Comparison of ENCODE assay signal across 22 mouse cellular contexts in genomic region chr7:118845141-118845540, GRCm38 (mm10). TPM values are rescaled to one million over a fixed set of nuclear protein-coding genes. Genes with fewer than 3 reads are reported as not detected.
DNase-seq lines count a peak whose midpoint lies in the region; ATAC-seq and TF ChIP-seq lines count a peak whose summit lies in the region.
"Had no signal": no experiment of that assay in that cellular context is flagged by ENCODE, and none has a peak within 500 bp of the region (broad histone marks: within the 10 kb centered on the region; RNA-seq: fewer than 3 reads in every experiment).

No protein-coding gene starts in this region.

- H3K4me1 ChIP-seq in liver, embryonic 16.5 days (ENCODE audit: control insufficient read depth, low read depth, low read length) = peaks cover 4% of the 10 kb centered on the region
- H3K4me1 ChIP-seq in liver, embryonic 11.5 days (replicated peaks; ENCODE audit: control insufficient read depth, insufficient read depth, low read length) = peaks cover 4% of the 10 kb centered on the region
- peaks cover 5% of the 10 kb centered on the region; the same call in 1 of the 2 replicates for H3K4me1 ChIP-seq in lung, adult 2 months (ENCODE audit: control insufficient read depth, insufficient read depth, low read length)
- H3K4me1 ChIP-seq: forebrain, embryonic 10.5 days; hindbrain, embryonic 10.5 days had no signal

- ATAC-seq in liver, embryonic 16.5 days (ENCODE audit: low read depth) = peak; percentile 37; the same call in 1 of the 2 replicates
- no peak for ATAC-seq in liver, embryonic 11.5 days (replicated peaks; ENCODE audit: low FRiP score)
- ATAC-seq: activated CD4-positive, CD25-positive, alpha-beta regulatory T cell, adult 4 months; forebrain, embryonic 13.5 days; forebrain, embryonic 16.5 days; hindbrain, embryonic 16.5 days had no signal

- TF ChIP-seq CTCF in lung, adult 2 months (IDR thresholded peaks at IDR 0.05; ENCODE audit: insufficient read depth, low read length) = no peak

- no peaks in the 10 kb centered on the region for H3K9me3 ChIP-seq in liver, embryonic 16.5 days (replicated peaks; ENCODE audit: control insufficient read depth, low read length)
- no peaks in the 10 kb centered on the region for H3K9me3 ChIP-seq in liver, embryonic 11.5 days (ENCODE audit: control insufficient read depth, low read length)
- H3K9me3 ChIP-seq: forebrain, embryonic 10.5 days; forebrain, embryonic 13.5 days; hindbrain, embryonic 10.5 days; hindbrain, embryonic 13.5 days had no signal

- no peak overlapping the region for H3K27ac ChIP-seq in liver, embryonic 16.5 days (ENCODE audit: low read length)
- H3K27ac ChIP-seq in liver, embryonic 11.5 days (ENCODE audit: low read depth, low read length) = no peak overlapping the region
- H3K27ac ChIP-seq: forebrain, embryonic 10.5 days; forebrain, embryonic 13.5 days; hindbrain, embryonic 10.5 days; hindbrain, embryonic 13.5 days had no signal

- H3K36me3 ChIP-seq in liver, embryonic 16.5 days (ENCODE audit: control insufficient read depth, insufficient read depth) = peaks cover 35% of the 10 kb centered on the region
- H3K36me3 ChIP-seq in liver, embryonic 11.5 days (ENCODE audit: control insufficient read depth, insufficient read depth, low read length) = peaks cover 45% of the 10 kb centered on the region

- TF ChIP-seq POLR2A in lung, adult 2 months (IDR thresholded peaks at IDR 0.05; ENCODE audit: borderline replicate concordance, extremely low read depth, low read depth, low read length) = no peak

- H3K4me2 ChIP-seq in liver, embryonic 16.5 days (ENCODE audit: low read depth, low read length) = no peak overlapping the region
- H3K4me2 ChIP-seq in liver, embryonic 11.5 days = no peak overlapping the region
- H3K4me2 ChIP-seq: forebrain, embryonic 13.5 days; heart, embryonic 11.5 days; hindbrain, embryonic 13.5 days had no signal

- DNase-seq in cerebellum, adult 9-11 months = peak; percentile 15
- DNase-seq in cerebellum, adult 11-12 months = no peak
- DNase-seq in liver, embryonic 11.5 days (ENCODE audit: low spot score) = no peak
- DNase-seq in urinary bladder, postnatal 14 days (ENCODE audit: low spot score) = peak; percentile 60
- DNase-seq in urinary bladder, postnatal 4 days (ENCODE audit: low spot score in 2 of 2) = no peak
- no peak for DNase-seq in lung, adult 2 months
- DNase-seq: adrenal gland, adult 8-10 months; adrenal gland, postnatal 25 days; cerebellum, adult 18-20 months; cerebellum, adult 9-10 months; gastrocnemius, postnatal 10 days; gastrocnemius, postnatal 36 days; heart, postnatal 36 days had no signal

- H3K4me3 ChIP-seq in liver, embryonic 16.5 days (ENCODE audit: low read depth, low read length) = no peak overlapping the region
- no peak overlapping the region for H3K4me3 ChIP-seq in liver, embryonic 11.5 days (ENCODE audit: low read depth, low read length)
- no peak overlapping the region for H3K4me3 ChIP-seq in lung, adult 2 months (replicated peaks; ENCODE audit: extremely low read depth, low read depth, low read length)
- H3K4me3 ChIP-seq: forebrain, embryonic 10.5 days; forebrain, embryonic 13.5 days; hindbrain, embryonic 10.5 days; hindbrain, embryonic 13.5 days had no signal

- no peaks in the 10 kb centered on the region for H3K27me3 ChIP-seq in liver, embryonic 16.5 days (ENCODE audit: control insufficient read depth, insufficient read depth, low read depth, low read length)
- no peaks in the 10 kb centered on the region for H3K27me3 ChIP-seq in liver, embryonic 11.5 days (replicated peaks; ENCODE audit: control insufficient read depth, insufficient read depth, low read length)
- H3K27me3 ChIP-seq: forebrain, embryonic 13.5 days; hindbrain, embryonic 13.5 days had no signal

- H3K9ac ChIP-seq in liver, embryonic 16.5 days (ENCODE audit: low read depth, low read length) = no peak overlapping the region
- no peak overlapping the region for H3K9ac ChIP-seq in liver, embryonic 11.5 days (ENCODE audit: low read depth, low read length)
- H3K9ac ChIP-seq: forebrain, embryonic 13.5 days; hindbrain, embryonic 13.5 days had no signal

- WGBS in liver, embryonic 16.5 days (ENCODE audit: insufficient replicate concordance) = 53% methylated on average over 5 of the region's 5 CpGs
- 68% methylated on average over 5 of the region's 5 CpGs for WGBS in liver, embryonic 11.5 days
- WGBS in lung, adult 2 months = 69% methylated on average over 5 of the region's 5 CpGs

RNA-seq across cellular contexts. Expression of gene Iqck, which starts 10.4 kb away (rescaled TPM):
- 0.26 and 0.27 TPM in 2 replicates for polyA plus RNA-seq in liver, embryonic 16.5 days (2015; fragmentation: Nextera tagmentation; extraction: Ambion mirVana)
- polyA plus RNA-seq in liver, embryonic 11.5 days (2014; fragmentation: Nextera tagmentation; extraction: Ambion mirVana) = 1.2 and 1.6 TPM in 2 replicates
- 4.6 and 4.8 TPM in 2 replicates for polyA plus RNA-seq in lung, adult 2 months (2012; rRNA removed)

RNA-seq across cellular contexts. Expression of gene Knop1, which starts 10.9 kb away (rescaled TPM):
- 23.2 and 25.8 TPM in 2 replicates for polyA plus RNA-seq in liver, embryonic 16.5 days (2015; fragmentation: Nextera tagmentation; extraction: Ambion mirVana)
- 95.9 and 112 TPM in 2 replicates for polyA plus RNA-seq in liver, embryonic 11.5 days (2014; fragmentation: Nextera tagmentation; extraction: Ambion mirVana)
- polyA plus RNA-seq in lung, adult 2 months (2012; rRNA removed) = 5.5 and 9.5 TPM in 2 replicates

Comparison
In these comparisons a context has a peak if more than half of its experiments do, and no peak if none do; other contexts are left out.
1. DNase-seq: peak in cerebellum, adult 9-11 months (single experiment) and urinary bladder, postnatal 14 days (single experiment); none in cerebellum, adult 11-12 months (single experiment), liver, embryonic 11.5 days (single experiment), urinary bladder, postnatal 4 days (0 of 2) and lung, adult 2 months (single experiment).